Mouse (Mus musculus) heart, embryonic 15.5 days (tissue): ENCODE measurements around the gene Nfat5. TPM values are rescaled to one million over a fixed set of nuclear protein-coding genes. Genes with fewer than 3 reads are reported as not detected.
A peak's percentile ranks its signal among the peaks of the same experiment; 100 is the strongest.

Experiments
- ATAC-seq: fragments of 200-750 bp; cut with Nextera tagmentation; replicated peaks from 2 replicates; pipeline ENCODE4 v1.8.0; 2017; ENCODE audit warnings: low read depth, moderate TSS enrichment; ENCODE audit not compliant: insufficient number of reproducible peaks, insufficient read depth, low FRiP score
- H3K27ac ChIP-seq: fragments of 300-500 bp; sonication (generic); 2 replicates; pipeline ENCODE4 v1.5.1; 2015; ENCODE audit warnings: mild to moderate bottlenecking, inconsistent platforms
- H3K27me3 ChIP-seq: fragments of 300-500 bp; sonication (generic); 2 replicates; pipeline ENCODE4 v1.6.1; 2015; ENCODE audit warnings: inconsistent platforms
- H3K36me3 ChIP-seq: fragments of 300-500 bp; sonication (generic); 2 replicates; pipeline ENCODE4 v1.6.1; 2015; ENCODE audit warnings: mild to moderate bottlenecking, inconsistent platforms
- H3K4me1 ChIP-seq: fragments of 300-500 bp; sonication (generic); replicated peaks from 2 replicates; pipeline ENCODE4 v1.6.1; 2015; ENCODE audit warnings: inconsistent platforms
- H3K4me2 ChIP-seq: fragments of 300-500 bp; sonication (generic); 2 replicates; pipeline ENCODE4 v1.6.1; 2015; ENCODE audit warnings: inconsistent platforms, mild to moderate bottlenecking, moderate library complexity
- H3K4me3 ChIP-seq: fragments of 300-500 bp; sonication (generic); 2 replicates; pipeline ENCODE4 v1.5.1; 2015; ENCODE audit warnings: mild to moderate bottlenecking, inconsistent platforms
- H3K9ac ChIP-seq: fragments of 300-500 bp; sonication (generic); 2 replicates; pipeline ENCODE4 v1.6.1; 2015; ENCODE audit warnings: mild to moderate bottlenecking, inconsistent platforms
- H3K9me3 ChIP-seq: fragments of 300-500 bp; sonication (generic); replicated peaks from 2 replicates; pipeline ENCODE4 v1.6.1; 2016; ENCODE audit warnings: inconsistent platforms
- WGBS: fragments of 180-500 bp; shearing (Covaris S2); methylation state at CpG from one replicate; pipeline ENCODE4 v1.1.7; 2015; ENCODE audit warnings: mixed read lengths; 5-methylcytosine and 5-hydroxymethylcytosine counted together
- polyA plus RNA-seq: library from polyadenylated mRNA; unstranded; fragments of >200 nt; fragmentation: Nextera tagmentation; extraction: Ambion mirVana; gene quantifications from 2 replicates; pipeline ENCODE4 v1.2.1, GENCODE M21; 2015

Nfat5 gene
- polyA plus RNA-seq, 1 experiment from 2014 or later: 10.4 TPM

DNA sequence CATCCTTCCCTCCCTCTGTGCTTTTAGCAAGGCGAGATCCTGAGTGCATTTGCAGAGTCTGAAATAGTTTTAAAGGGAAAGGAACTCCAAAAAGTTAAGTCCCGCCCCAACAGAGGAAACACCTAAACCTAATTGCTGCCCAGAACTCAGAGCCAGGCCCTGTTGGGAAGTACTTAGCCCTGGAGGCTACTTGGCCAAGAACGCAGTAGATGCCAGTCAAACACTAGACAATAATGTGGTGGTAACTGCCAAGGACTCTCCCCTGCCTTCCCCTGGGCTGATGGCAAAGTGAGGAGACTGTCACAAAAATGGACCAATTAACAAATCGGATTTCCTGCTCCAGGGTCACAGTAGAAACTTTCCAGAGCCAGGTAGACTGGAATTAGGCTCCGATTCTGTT, 108.6 kb downstream of the Nfat5 start:
- WGBS: 77% methylated on average over 5 of the region's 5 CpGs
- Histone ChIP-seq H3K4me2 (no peak overlapping the region), H3K4me3 (no peak overlapping the region), H3K4me1 (peaks cover 13% of the 10 kb centered on the region), H3K27ac (no peak overlapping the region), H3K9ac (no peak overlapping the region), H3K27me3 (no peaks in the 10 kb centered on the region), H3K36me3 (no peaks in the 10 kb centered on the region), H3K9me3 (no peaks in the 10 kb centered on the region)
- no peak for ATAC-seq

- no peaks in the 10 kb centered on the region for H3K27me3 ChIP-seq
- peak within 1 kb of the TSS; percentile 47 for H3K4me3 ChIP-seq
- peaks cover 13% of the 10 kb centered on the region for H3K4me1 ChIP-seq
- 14% methylated on average over 22 of the region's 22 CpGs for WGBS
- ATAC-seq: peak; percentile 89
- peak within 1 kb of the TSS; percentile 36 for H3K9ac ChIP-seq
- 0 out of 2 replicates have a peak within 1 kb of the TSS, but pooled peaks have one; percentile 41 for H3K27ac ChIP-seq
- H3K9me3 ChIP-seq: no peaks in the 10 kb centered on the region
- no peaks in the 10 kb centered on the region for H3K36me3 ChIP-seq
- H3K4me2 ChIP-seq: peak within 1 kb of the TSS; percentile 75
Observed at GRCm38 (mm10) chr8:107403038-107403781, 109.9 kb downstream of the Nfat5 start, which contains the start of gene Nqo1. Gene Nqo1, minus strand, starts transcription at chr8:107403206.

DNA sequence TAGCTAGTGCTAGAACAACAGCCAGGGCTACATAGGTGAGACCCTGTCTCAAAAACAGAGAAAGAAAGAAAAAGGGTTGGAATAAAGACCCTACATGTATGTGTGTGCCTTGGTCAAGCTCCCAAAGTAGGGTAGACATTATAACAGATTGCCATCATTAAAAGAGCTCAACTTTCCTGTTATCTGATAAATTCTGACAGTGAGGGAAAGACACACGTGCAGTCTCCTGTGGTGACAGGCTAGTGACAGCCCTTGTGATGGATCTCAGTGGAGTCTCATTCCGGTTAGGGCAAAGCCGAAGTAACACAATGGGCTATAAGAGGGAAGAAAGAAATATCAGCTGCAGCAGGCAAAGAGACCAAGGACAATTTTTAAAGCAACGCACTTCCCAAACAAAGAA, 110.8 kb downstream of the Nfat5 start:
- H3K4me2 ChIP-seq: no peak overlapping the region; the same call in 1 of the 2 replicates
- no peaks in the 10 kb centered on the region for H3K9me3 ChIP-seq
- H3K4me3 ChIP-seq: no peak overlapping the region
- no peak overlapping the region for H3K27ac ChIP-seq
- 51% methylated on average over 4 of the region's 4 CpGs for WGBS
- ATAC-seq: no peak
- H3K27me3 ChIP-seq: no peaks in the 10 kb centered on the region
- no peaks in the 10 kb centered on the region for H3K36me3 ChIP-seq
- peaks cover 13% of the 10 kb centered on the region for H3K4me1 ChIP-seq
- H3K9ac ChIP-seq: no peak overlapping the region

- Histone ChIP-seq H3K4me3 (no peak overlapping the region), H3K36me3 (peaks cover 14% of the 10 kb centered on the region), H3K27me3 (no peaks in the 10 kb centered on the region), H3K27ac (no peak overlapping the region), H3K4me1 (peaks cover 13% of the 10 kb centered on the region), H3K4me2 (no peak overlapping the region), H3K9ac (no peak overlapping the region), H3K9me3 (no peaks in the 10 kb centered on the region)
- WGBS: 62% methylated on average over 3 of the region's 3 CpGs
- no peak for ATAC-seq
Observed at GRCm38 (mm10) chr8:107405935-107406334, 112.7 kb downstream of the Nfat5 start.

- H3K9ac ChIP-seq: no peak overlapping the region
- H3K4me3 ChIP-seq: no peak overlapping the region
- H3K4me2 ChIP-seq: no peak overlapping the region
- H3K27me3 ChIP-seq: no peaks in the 10 kb centered on the region
- no peaks in the 10 kb centered on the region for H3K4me1 ChIP-seq
- WGBS: 64% methylated on average over 4 of the region's 4 CpGs
- H3K36me3 ChIP-seq: peaks cover 65% of the 10 kb centered on the region
- no peak overlapping the region for H3K27ac ChIP-seq
- ATAC-seq: no peak
- no peaks in the 10 kb centered on the region for H3K9me3 ChIP-seq
Observed at GRCm38 (mm10) chr8:107411391-107411790, 118.1 kb downstream of the Nfat5 start.

DNA sequence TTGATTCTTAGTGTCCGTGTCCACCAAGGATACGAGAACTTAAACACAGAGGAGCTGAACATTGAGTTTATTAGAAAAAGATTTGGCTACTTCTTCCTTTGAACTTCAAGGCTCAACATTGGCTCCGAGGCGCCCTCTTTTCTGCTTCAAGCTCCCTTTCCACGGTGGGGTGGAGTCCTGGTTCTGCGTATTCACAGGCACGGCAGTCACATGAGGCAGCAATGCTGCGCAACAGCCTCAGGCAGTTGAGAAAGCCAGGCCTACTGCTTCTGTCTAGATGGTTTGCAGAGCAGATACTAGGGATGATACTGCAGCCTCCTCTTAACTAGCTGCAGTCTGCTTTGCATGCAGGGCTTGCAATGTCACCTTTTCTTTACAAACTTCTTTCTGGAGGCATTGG, 119.3 kb downstream of the Nfat5 start:
- no peaks in the 10 kb centered on the region for H3K9me3 ChIP-seq
- ATAC-seq: no peak
- 88% methylated on average over 8 of the region's 8 CpGs for WGBS
- no peaks in the 10 kb centered on the region for H3K27me3 ChIP-seq
- no peak overlapping the region for H3K27ac ChIP-seq
- H3K4me3 ChIP-seq: no peak overlapping the region
- H3K4me1 ChIP-seq: no peaks in the 10 kb centered on the region
- no peak overlapping the region for H3K9ac ChIP-seq
- no peak overlapping the region for H3K4me2 ChIP-seq
- peaks cover 75% of the 10 kb centered on the region for H3K36me3 ChIP-seq

DNA sequence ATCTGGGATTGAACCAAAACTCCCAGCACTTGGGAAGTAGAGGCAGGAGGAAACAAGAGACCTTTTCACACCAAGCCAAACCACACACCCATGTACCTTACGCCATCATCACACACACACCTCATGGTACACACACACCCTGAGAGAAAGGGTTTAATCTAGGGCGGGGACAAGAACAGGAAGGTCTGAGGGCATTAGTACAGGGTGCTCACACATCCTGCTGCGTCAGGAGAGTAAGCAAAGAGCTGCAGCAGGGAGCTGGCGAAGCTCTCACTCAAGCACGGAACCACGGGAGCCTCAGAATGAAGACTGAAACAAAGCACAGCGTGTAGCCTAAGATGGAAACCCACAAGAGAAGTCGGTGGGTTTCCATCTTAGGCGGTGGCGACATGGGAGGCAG, 120.6 kb downstream of the Nfat5 start:
- Histone ChIP-seq H3K9me3 (no peaks in the 10 kb centered on the region), H3K27me3 (no peaks in the 10 kb centered on the region)
- no peak for ATAC-seq

GRCm38 (mm10) chr8:107417001-107417400, 123.7 kb downstream of the Nfat5 start:
- 89% methylated on average over 12 of the region's 12 CpGs for WGBS
- no peak for ATAC-seq
- Histone ChIP-seq H3K4me3 (no peak overlapping the region), H3K4me2 (no peak overlapping the region), H3K36me3 (peaks cover 90% of the 10 kb centered on the region), H3K9ac (no peak overlapping the region), H3K27me3 (no peaks in the 10 kb centered on the region), H3K27ac (no peak overlapping the region), H3K4me1 (no peaks in the 10 kb centered on the region), H3K9me3 (no peaks in the 10 kb centered on the region)

More for the DNA sequence above, 120.6 kb downstream of the Nfat5 start:
- Histone ChIP-seq H3K4me2 (no peak overlapping the region), H3K9ac (no peak overlapping the region), H3K36me3 (peaks cover 88% of the 10 kb centered on the region), H3K4me1 (no peaks in the 10 kb centered on the region), H3K27ac (no peak overlapping the region), H3K4me3 (no peak overlapping the region)
- 90% methylated on average over 10 of the region's 10 CpGs for WGBS

- no peaks in the 10 kb centered on the region for H3K9me3 ChIP-seq
- H3K27ac ChIP-seq: peak overlapping the region; percentile 59
- H3K4me3 ChIP-seq: peak overlapping the region; percentile 71
- H3K27me3 ChIP-seq: no peaks in the 10 kb centered on the region
- H3K9ac ChIP-seq: peak overlapping the region; percentile 78
- ATAC-seq: 0 out of 2 replicates have a peak, but pooled peaks have one; percentile 9
- H3K4me2 ChIP-seq: peak overlapping the region; percentile 70
- H3K4me1 ChIP-seq: peaks cover 15% of the 10 kb centered on the region
- WGBS: 20% methylated on average over 9 of the region's 9 CpGs
- peaks cover 25% of the 10 kb centered on the region for H3K36me3 ChIP-seq
Observed at GRCm38 (mm10) chr8:107424176-107424575, 130.9 kb downstream of the Nfat5 start.

- H3K27me3 ChIP-seq: no peaks in the 10 kb centered on the region
- no peaks in the 10 kb centered on the region for H3K9me3 ChIP-seq
- peaks cover 21% of the 10 kb centered on the region for H3K36me3 ChIP-seq
- peaks cover 15% of the 10 kb centered on the region for H3K4me1 ChIP-seq
- WGBS: under 1% methylated on average over 50 of the region's 50 CpGs
- H3K4me2 ChIP-seq: peak within 1 kb of the TSS; percentile 70
- peak within 1 kb of the TSS; percentile 78 for H3K9ac ChIP-seq
- ATAC-seq: peak; percentile 96
- peak within 1 kb of the TSS; percentile 59 for H3K27ac ChIP-seq
- peak within 1 kb of the TSS; percentile 71 for H3K4me3 ChIP-seq
Observed at GRCm38 (mm10) chr8:107424597-107425229, 131.4 kb downstream of the Nfat5 start, which contains the start of gene Nob1. Gene Nob1, minus strand, starts transcription at chr8:107425051.

DNA sequence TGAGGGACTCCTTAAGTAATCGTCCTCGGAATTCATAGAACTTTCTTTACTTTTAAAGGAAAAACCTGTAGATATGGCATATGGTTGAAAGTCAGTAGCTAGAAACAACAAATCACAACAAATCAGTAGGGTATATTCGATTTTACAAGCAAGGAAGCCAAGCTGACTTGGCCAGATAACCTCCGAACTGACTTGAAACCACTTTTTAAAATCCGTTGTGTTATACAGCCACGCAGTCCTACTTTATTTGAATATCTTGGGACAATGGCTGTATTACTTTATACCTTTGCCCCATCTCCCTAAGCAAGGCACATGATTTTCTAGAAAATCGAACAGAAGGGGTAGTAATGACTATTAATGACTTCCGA, 131.9 kb downstream of the Nfat5 start:
- 0 out of 2 replicates have a peak, but pooled peaks cover 3% of the 10 kb centered on the region for H3K27me3 ChIP-seq
- H3K27ac ChIP-seq: no peak overlapping the region
- H3K4me2 ChIP-seq: peak overlapping the region; percentile 70
- H3K4me3 ChIP-seq: peak overlapping the region; percentile 71
- H3K9me3 ChIP-seq: no peaks in the 10 kb centered on the region
- H3K9ac ChIP-seq: no peak overlapping the region
- no peak for ATAC-seq
- 40% methylated on average over 8 of the region's 8 CpGs for WGBS
- peaks cover 16% of the 10 kb centered on the region for H3K36me3 ChIP-seq
- H3K4me1 ChIP-seq: peaks cover 15% of the 10 kb centered on the region
